Mouse (Mus musculus) spleen, adult 2 months (tissue): ENCODE measurements around the gene Tbc1d10a. TPM values are rescaled to one million over a fixed set of nuclear protein-coding genes. Genes with fewer than 3 reads are reported as not detected.

Experiments
- DNase-seq, 2 experiments: peaks; one replicate each; pipeline versions ENCODE4 v3.0.0 to v3.0.0-alpha.2; 2012 to 2021; ENCODE audit warnings: low spot score in 2 of 2, low read depth in 1 of 2
- H3K27ac ChIP-seq: fragments of 200-500 bp; 2 replicates; pipeline ENCODE4 v1.5.1; 2012; ENCODE audit warnings: low read length, inconsistent platforms; ENCODE audit not compliant: insufficient read depth
- H3K27me3 ChIP-seq: fragments of 200-500 bp; 2 replicates; pipeline ENCODE4 v1.6.1; 2012; ENCODE audit warnings: mild to moderate bottlenecking, moderate library complexity, low read length, inconsistent platforms; ENCODE audit not compliant: control insufficient read depth, insufficient read depth
- H3K36me3 ChIP-seq: fragments of 200-500 bp; 2 replicates; pipeline ENCODE4 v1.6.1; 2012; ENCODE audit warnings: mild to moderate bottlenecking, low read length, inconsistent platforms; ENCODE audit not compliant: control insufficient read depth, insufficient read depth
- H3K4me1 ChIP-seq: fragments of 200-500 bp; 2 replicates; pipeline ENCODE4 v1.6.1; 2011; ENCODE audit warnings: inconsistent platforms; ENCODE audit not compliant: control insufficient read depth, insufficient read depth, insufficient read length
- H3K4me3 ChIP-seq: fragments of 200-500 bp; 2 replicates; pipeline ENCODE4 v1.5.1; 2011; ENCODE audit warnings: mild to moderate bottlenecking, inconsistent platforms; ENCODE audit not compliant: insufficient read depth, insufficient read length; ENCODE audit errors: extremely low read depth
- CTCF ChIP-seq: fragments of 200-500 bp; IDR thresholded peaks from 2 replicates; pipeline ENCODE4 v1.5.1; 2011; ENCODE audit warnings: mild to moderate bottlenecking, inconsistent platforms; ENCODE audit not compliant: insufficient read depth, insufficient read length, insufficient replicate concordance; ENCODE audit errors: extremely low read depth
- POLR2A ChIP-seq: fragments of 200-500 bp; IDR thresholded peaks from 2 replicates; pipeline ENCODE4 v1.6.1; 2011; ENCODE audit warnings: low read depth, low read length, inconsistent platforms
- WGBS: fragments of 180-500 bp; shearing (Covaris S2); methylation state at CpG from one replicate; pipeline ENCODE4 v1.1.7; 2018; 5-methylcytosine and 5-hydroxymethylcytosine counted together
- polyA plus RNA-seq: library from polyadenylated mRNA; depleted of rRNA; stranded (reverse); fragments of >200 nt; gene quantifications from 2 replicates; pipeline ENCODE4 v1.2.3, GENCODE M21; 2012

Gene Tbc1d10a
- polyA plus RNA-seq, 1 experiment: 46.7 TPM

DNA sequence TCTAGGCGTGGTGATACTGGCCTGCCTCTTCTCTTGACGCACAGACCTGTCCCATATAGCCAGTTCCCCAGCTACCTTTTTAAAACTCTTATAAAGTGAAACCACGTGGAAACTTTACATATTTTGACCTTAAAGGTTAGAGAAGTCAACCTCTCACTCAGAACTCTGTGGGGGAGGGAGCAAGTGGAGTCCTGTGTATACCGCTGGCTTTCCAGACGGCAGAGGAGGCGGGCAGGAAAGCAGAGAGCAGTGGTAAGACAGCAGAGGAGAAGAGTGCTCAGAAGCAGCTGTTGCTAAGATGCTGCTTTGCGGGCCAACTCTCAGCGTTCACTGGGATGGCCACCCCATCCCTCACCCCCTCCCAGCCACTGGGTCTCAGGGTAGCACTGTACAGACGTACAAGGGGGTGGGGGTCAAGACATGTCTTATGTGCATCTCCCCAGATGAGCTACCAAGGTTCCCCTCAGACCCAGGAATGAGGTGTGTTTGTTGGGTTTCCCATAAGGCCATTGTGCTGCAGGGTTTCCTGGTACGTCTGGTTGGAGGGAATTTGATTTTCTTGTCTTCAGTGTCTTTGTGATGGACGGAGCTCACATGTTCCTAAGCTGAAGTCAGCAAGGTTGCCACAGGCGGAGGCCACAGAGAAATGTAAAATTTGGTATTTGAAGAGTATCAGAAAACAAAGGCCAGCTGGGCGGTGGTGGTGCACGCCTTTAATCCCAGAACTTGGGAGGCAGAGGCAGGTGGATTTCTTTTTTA lies 60.8 kb downstream of the Tbc1d10a start:
- 65% methylated on average over 14 of the region's 14 CpGs for WGBS
- H3K36me3 ChIP-seq: no peaks in the 10 kb centered on the region
- H3K4me1 ChIP-seq: peaks cover 16% of the 10 kb centered on the region; the same call in 1 of the 2 replicates
- H3K27me3 ChIP-seq: no peaks in the 10 kb centered on the region
- H3K4me3 ChIP-seq: no peak overlapping the region
- no peak for DNase-seq
- no peak for TF ChIP-seq CTCF
- TF ChIP-seq POLR2A: no peak
- H3K27ac ChIP-seq: peak overlapping the region; percentile 21

DNA sequence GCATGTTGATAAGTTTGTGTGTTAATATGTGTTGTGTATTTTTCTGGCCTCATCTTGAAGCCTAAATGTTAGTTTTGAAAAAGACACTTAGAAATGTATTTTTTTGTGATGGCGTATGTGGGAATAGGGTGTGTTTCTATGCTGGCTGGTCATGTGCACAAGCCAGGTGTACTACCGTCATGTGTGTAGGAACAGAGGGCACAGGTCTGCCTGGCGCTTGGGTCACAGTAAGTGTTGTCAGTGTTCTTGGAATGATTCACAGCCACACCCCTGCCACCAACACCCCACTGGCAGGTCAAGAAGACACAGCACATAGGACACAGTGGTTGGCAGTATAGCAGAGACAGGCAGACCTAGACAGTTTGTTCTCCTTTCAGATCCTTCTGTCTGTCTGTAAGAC lies 62.6 kb downstream of the Tbc1d10a start:
- H3K27ac ChIP-seq: no peak overlapping the region
- TF ChIP-seq POLR2A: no peak
- no peak for TF ChIP-seq CTCF
- 68% methylated on average over 3 of the region's 3 CpGs for WGBS

DNA sequence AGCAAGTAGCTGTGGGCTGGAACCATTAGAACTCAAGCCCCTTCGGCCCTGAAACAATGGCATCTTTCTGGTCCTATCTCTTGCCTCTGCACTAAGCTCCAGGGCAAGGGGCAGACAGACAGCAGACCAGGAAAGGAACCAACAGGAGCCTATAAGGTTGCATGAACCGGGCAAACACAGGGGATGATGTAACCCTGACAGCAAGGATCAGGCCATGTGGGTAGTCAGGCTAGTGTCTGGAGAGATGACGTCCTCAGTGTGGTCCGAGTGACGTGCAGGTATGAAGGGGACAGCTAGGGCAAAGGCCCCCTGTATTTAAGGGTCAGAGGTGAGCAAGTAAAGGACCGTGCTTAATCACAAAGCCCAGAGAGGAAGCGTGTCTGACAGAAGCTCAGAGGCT lies 63.7 kb downstream of the Tbc1d10a start:
- no peak overlapping the region for H3K27ac ChIP-seq
- TF ChIP-seq CTCF (no peak), POLR2A (no peak)
- H3K4me3 ChIP-seq: no peak overlapping the region
- H3K36me3 ChIP-seq: no peaks in the 10 kb centered on the region
- H3K4me1 ChIP-seq: peaks cover 16% of the 10 kb centered on the region; the same call in 1 of the 2 replicates
- H3K27me3 ChIP-seq: no peaks in the 10 kb centered on the region
- 79% methylated on average over 7 of the region's 7 CpGs for WGBS
- no peak for DNase-seq

More for the DNA sequence above, 62.6 kb downstream of the Tbc1d10a start:
- Histone ChIP-seq H3K27me3 (no peaks in the 10 kb centered on the region), H3K4me3 (no peak overlapping the region), H3K4me1 (peaks cover 16% of the 10 kb centered on the region; the same call in 1 of the 2 replicates), H3K36me3 (no peaks in the 10 kb centered on the region)
- DNase-seq: no peak

DNA sequence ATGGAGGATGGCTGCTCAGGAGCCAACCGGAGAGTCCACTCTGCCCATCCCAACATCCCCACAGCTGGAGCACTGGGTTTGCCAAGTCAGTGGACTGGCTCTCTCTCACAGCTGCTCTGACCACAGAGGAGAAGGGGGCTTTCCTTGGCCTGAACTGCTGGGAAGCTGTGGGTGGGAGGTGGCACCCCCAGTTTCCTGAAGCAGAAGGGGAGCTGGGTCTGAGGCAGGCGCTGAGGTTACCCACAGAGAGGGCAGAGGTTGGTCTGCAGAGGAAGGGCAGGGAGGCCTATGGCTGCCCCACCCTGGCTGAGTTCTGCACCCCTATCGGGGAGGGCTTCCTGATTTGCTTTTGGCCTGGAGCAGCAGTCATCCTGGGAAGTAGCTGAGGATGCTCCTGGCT lies 64.8 kb downstream of the Tbc1d10a start:
- Histone ChIP-seq H3K4me3 (no peak overlapping the region), H3K36me3 (no peaks in the 10 kb centered on the region), H3K27ac (no peak overlapping the region), H3K4me1 (peaks cover 16% of the 10 kb centered on the region; the same call in 1 of the 2 replicates), H3K27me3 (no peaks in the 10 kb centered on the region)
- DNase-seq: no peak
- TF ChIP-seq CTCF (no peak), POLR2A (no peak)
- 13% methylated on average over 3 of the region's 3 CpGs for WGBS

DNA sequence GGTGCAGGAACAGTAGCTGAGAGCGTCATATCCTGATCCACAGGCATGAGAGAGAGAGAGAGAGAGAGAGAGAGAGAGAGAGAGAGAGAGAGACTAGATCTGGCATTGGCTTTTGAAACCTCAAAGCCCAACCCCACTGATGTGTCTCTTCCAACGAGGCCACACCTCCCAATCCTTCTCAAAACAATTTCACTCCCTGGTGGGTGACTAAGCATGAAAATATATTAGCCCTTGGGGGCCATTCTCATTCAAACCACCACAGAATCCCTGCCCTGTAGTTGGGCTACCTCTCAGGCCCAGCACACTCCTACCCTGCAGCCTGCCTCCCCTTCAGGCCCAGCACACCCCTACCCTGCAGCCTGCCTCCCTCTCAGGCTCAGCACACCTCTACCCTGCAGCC lies 66.3 kb downstream of the Tbc1d10a start:
- TF ChIP-seq CTCF: no peak
- no peak for TF ChIP-seq POLR2A
- WGBS: 84% methylated on average over 2 of the region's 2 CpGs
- no peaks in the 10 kb centered on the region for H3K27me3 ChIP-seq
- DNase-seq: no peak
- no peak overlapping the region for H3K27ac ChIP-seq
- H3K4me1 ChIP-seq: peaks cover 11% of the 10 kb centered on the region; the same call in 1 of the 2 replicates
- no peak overlapping the region for H3K4me3 ChIP-seq
- H3K36me3 ChIP-seq: no peaks in the 10 kb centered on the region

DNA sequence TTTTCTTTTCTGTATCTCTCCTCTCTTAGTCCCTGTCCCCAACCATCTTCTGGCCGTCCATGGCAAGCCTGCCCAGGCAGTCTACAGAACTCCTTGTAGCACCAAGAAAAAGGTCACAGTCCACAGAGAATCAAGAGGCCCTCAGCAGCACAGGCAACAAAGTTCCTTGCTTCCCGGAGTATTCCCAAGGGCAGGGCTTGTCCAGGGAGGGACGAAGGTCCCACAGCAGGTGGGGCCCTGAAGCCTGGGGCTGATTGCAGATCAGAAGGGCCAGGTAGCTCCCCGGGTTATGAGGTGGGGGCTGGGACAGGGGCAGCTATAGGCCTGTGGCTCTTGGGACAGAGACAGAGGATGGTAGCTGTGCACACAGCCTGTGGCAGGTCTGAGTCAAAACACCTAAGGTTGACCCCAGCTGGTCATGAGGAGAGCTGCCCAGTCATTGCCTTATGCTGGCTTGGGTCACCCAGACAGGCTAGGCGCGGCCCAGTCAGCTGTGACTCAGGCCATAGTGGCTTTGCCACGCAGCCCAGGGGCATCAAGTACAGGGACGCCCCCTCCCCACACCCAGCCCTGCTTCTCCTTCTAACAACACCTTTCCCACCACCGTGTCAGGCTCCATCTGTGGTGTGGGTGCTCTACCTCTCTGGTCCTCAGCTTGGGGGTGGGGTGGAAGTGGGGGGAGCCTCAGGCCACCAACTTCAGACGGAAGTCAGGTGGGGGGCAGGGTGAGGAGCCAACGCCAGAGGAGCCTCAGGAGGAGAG lies 70.4 kb downstream of the Tbc1d10a start, which contains the start of gene Lif:
Gene Lif, plus strand, starts transcription at position 712 of the 762 bp plus-strand sequence.
- Histone ChIP-seq H3K4me1 (peaks cover 13% of the 10 kb centered on the region; the same call in 1 of the 2 replicates), H3K27ac (no peak within 1 kb of the TSS), H3K36me3 (no peaks in the 10 kb centered on the region), H3K4me3 (no peak within 1 kb of the TSS), H3K27me3 (no peaks in the 10 kb centered on the region)
- DNase-seq: no peak
- WGBS: 76% methylated on average over 11 of the region's 11 CpGs
- TF ChIP-seq POLR2A (no peak), CTCF (no peak)
